Mouse (Mus musculus) erythroblast, embryonic 14.5 days (primary cell): ENCODE results near the gene Hnrnph3.

ENCODE experiments used
- GATA1 ChIP-seq: IDR thresholded peaks from 2 replicates; pipeline ENCODE4 v1.6.1; 2012; ENCODE audit warnings: low read length, inconsistent platforms, mixed read lengths
- TAL1 ChIP-seq: IDR thresholded peaks from 3 replicates; pipeline ENCODE4 v1.6.1; 2012; ENCODE audit warnings: low read length, inconsistent platforms, mixed read lengths

DNA sequence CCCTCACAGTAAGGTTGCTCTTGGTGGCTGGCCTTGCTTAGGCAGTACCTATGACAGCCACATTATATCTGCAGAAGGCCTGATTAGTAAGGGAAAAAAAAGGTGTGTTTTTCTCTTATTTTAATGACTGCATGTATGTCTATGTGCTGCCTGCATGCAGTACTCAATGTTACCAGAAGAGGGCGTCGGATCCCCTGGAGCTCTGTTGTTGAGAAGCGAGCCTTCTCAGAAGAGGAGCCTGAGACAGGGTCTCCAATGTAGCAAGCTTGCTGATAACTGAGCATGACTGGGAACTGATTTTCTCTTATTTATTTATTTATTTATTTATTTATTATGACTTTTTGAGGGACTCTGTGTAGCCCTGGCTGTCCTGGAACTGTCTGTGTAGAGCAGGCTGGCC is 36.7 kb downstream of the Hnrnph3 start:
- TF ChIP-seq TAL1, result no peak
- TF ChIP-seq GATA1, result no peak
